Mouse (Mus musculus) fat pad, adult 2 months (tissue): Measurements from ENCODE around the gene Pitx1.

Source experiments
- DNase-seq: peaks from one replicate; pipeline ENCODE4 v3.0.0-alpha.2; 2011; ENCODE audit warnings: low read depth, low spot score; ENCODE audit errors: extremely low read depth

Gene Pitx1

GRCm38 (mm10) chr13:55784268-55784667, 51.7 kb downstream of the Pitx1 start, which contains the start of gene Catsper3:
Gene Catsper3 (plus strand): TSS chr13:55784568.
- DNase-seq = no peak

DNA sequence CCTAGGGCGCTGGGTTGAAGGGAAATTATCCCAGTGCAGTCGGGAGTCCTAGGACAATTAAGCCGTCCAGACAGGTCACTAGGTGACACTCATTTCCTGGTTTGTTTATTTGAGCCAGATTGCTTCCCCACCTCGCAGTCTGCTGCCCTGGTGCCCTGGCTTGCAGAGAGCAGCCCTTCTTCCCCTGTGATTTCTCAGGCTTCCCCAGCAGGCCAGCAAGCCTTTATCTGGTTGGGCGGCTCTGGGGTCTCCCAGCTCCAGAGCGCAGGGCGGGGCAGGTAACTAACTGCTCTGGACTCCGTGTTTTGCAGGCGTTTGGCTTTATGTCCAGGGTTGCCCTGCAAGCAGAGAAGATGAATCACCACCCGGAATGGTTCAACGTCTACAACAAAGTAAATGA, 60.9 kb downstream of the Pitx1 start:
- no peak for DNase-seq
